Mouse (Mus musculus) ES-E14 (cell line): Measurements from ENCODE around the gene Kbtbd7.

ENCODE experiments used
- CHD2 ChIP-seq: IDR thresholded peaks from 2 replicates; pipeline ENCODE4 v1.6.1; 2014; ENCODE audit warnings: mild to moderate bottlenecking, low read depth, low read length, inconsistent platforms
- HCFC1 ChIP-seq: IDR thresholded peaks from 2 replicates; pipeline ENCODE4 v1.6.1; 2012; ENCODE audit warnings: low read length, inconsistent platforms, borderline replicate concordance; ENCODE audit not compliant: insufficient read depth
- MAFK ChIP-seq: IDR thresholded peaks from 2 replicates; pipeline ENCODE4 v1.6.1; 2014; ENCODE audit warnings: mild to moderate bottlenecking, low read depth, low read length, inconsistent platforms; ENCODE audit not compliant: insufficient read depth
- ZC3H11A ChIP-seq: IDR thresholded peaks from 2 replicates; pipeline ENCODE4 v1.6.1; 2012; ENCODE audit warnings: low read depth, mild to moderate bottlenecking, inconsistent platforms, low read length, borderline replicate concordance
- ZNF384 ChIP-seq: IDR thresholded peaks from 2 replicates; pipeline ENCODE4 v1.6.1; 2012; ENCODE audit warnings: low read depth, low read length, inconsistent platforms

DNA sequence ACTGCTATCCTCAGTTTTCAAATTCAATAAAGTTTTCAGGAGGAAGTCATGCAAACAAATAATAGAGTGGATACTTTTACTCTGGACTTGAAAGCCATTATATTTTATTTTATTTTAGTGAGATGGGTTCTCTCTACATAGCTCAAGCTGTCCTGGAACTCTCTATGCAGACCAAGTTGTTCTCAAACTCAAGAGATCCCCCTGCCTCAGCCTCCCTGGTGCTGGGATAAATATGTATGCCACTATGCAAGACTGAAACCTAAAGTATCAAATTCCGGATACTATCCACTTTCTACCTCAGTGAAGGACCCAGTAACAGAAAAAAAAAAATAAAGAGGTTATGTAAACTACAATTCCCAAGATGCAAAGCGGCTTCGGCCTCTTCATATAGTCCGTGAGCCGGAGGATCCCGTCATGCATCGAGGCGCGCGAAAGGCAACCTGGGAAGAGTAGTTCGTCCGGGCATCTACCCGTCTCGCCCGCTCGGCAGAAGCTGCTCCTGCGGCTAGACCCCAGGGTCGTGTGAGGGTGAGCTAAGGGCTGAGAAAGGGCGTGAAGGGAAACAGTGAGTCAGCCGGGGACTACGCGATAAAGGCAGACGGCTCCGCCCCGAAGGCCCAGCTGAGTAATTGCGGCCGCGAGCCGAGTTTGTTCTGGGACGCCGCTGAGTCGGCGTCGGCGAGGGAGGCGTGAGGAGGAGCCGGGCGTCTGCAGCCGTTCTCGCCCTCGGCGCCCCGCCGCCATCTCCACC, at the start of gene Kbtbd7:
- TF ChIP-seq CHD2 (no peak), ZC3H11A (no peak), HCFC1 (peak; percentile 97), MAFK (peak; percentile 60; the same call in 1 of the 2 replicates), ZNF384 (peak; percentile 87)
